Mouse (Mus musculus): ENCODE results near the gene Ttc12. TPM values are rescaled to one million over a fixed set of nuclear protein-coding genes. Genes with fewer than 3 reads are reported as not detected.

Gene Ttc12
- total RNA-seq (2021) = 1 to 10 TPM; 2.0 to 2.1 TPM
- long read RNA-seq, experiment 1, partial matches to known transcripts = 0 of 1 reads
- long read RNA-seq, experiment 1, other reads (novel, unspliced or antisense) = 1 of 1 reads
- long read RNA-seq, experiment 2, partial matches to known transcripts = 2 of 2 reads
- long read RNA-seq, experiment 2, other reads (novel, unspliced or antisense) = 0 of 2 reads

DNA sequence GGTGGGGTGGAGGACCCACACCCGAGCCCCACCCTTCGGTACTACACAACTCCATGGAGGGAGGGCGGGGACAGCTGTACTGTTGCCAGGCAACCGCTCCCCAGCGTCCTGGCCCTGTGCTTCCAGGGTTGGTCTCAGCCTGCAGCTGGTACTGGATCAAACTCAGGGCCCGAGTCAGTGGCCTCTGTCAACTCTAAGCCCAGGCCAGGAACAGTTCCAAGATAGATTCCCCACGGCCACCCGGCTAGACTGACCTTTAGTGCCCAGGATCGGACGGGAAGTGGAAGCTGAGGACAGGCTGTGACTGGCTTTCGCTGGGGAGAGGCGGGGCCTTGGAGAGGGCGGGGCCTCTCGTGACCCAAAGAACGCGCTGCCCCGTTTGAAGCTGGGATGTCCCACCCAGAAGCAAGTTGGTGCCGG, at the start of gene Ttc12:
TSS of gene Ttc12 (minus strand) at position 334 of the 420 bp plus-strand sequence.
- Histone ChIP-seq H3K4me3 (peak within 1 kb of the TSS; percentile 58), H3K27ac (peak within 1 kb of the TSS; percentile 28; the same call in 1 of the 2 replicates)
- no peak for TF ChIP-seq CTCF (conservative IDR thresholded peaks at IDR 0.05)
- peak in 1 of 2 experiments; percentile 56 for DNase-seq (ENCODE audit: low spot score in 2 of 2)

DNA sequence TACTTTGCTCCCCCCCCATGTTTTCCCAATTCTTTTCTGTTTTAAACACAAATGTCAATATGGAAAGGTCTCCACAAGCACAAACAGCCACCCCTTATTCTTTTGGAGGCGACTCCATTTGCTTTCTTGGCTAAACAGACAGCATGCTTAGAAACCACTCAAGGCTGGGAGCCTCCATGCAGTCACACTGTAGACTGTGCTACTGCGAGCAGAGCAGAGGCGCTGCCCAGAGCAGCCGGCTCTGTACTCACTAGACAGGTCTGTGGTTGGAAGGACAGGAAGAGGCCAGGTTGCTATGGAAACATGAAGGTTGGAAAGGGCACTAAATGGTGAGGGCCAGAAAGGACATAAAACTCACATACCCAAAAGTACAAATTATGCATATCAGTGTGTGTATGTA, 48.9 kb upstream of the Ttc12 start:
- no peak for DNase-seq (ENCODE audit: low spot score in 2 of 2)
- no peak for TF ChIP-seq CTCF (conservative IDR thresholded peaks at IDR 0.05)
- Histone ChIP-seq H3K4me3 (no peak overlapping the region), H3K27ac (no peak overlapping the region)

DNA sequence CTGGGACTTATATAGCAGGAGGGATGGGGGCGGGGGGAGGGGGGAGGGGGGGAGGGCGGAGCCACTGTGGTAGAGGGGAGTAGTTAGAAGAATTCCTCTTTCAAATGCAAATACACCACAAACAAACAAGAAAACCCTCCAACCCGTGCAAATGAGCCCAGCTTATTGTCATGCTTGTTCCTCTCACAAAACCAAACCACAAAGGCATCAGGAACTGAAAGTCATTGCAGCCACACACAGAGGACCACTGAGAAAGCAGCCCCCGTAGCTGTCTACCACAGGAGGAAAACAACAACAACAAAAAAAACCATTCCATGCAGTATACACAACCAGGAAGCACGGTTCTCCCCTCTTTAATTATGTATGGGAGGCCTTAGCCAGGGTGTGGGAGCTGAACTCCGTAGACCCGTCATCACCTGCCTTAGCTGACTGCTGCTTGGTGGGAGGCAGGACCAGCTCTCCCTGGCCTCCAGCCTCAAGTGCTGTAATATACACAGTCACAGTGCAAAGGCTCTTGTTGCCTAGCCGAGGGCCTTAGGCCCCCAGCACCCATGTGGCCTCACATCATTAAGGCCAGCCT, 48.0 kb upstream of the Ttc12 start:
- Histone ChIP-seq H3K27ac (0 out of 2 replicates have a peak overlapping the region, but pooled peaks have one; percentile 25), H3K4me3 (no peak overlapping the region)
- TF ChIP-seq CTCF (conservative IDR thresholded peaks at IDR 0.05) = no peak
- DNase-seq (ENCODE audit: low spot score in 2 of 2) = no peak

DNA sequence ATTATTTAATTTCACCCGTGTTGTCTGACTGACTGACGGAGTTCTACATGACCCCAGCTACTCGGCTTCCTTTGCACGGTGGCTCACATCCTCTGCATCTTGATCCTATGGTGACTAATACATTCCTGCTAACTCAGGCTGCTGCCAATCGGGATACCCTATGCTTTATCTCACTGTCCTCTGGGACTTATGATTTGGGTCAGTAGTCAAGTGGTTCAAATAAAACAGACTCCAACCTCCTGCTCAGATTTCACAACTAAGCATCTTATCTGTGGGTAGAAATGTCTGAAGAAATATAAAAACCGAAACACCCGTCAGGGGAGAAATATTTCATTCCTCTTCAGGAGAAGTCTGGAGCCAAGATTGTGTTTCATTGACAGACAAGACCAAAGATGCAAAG, 47.4 kb upstream of the Ttc12 start:
- no peak for TF ChIP-seq CTCF (conservative IDR thresholded peaks at IDR 0.05)
- Histone ChIP-seq H3K27ac (no peak overlapping the region), H3K4me3 (no peak overlapping the region)
- DNase-seq (ENCODE audit: low spot score in 2 of 2) = no peak

DNA sequence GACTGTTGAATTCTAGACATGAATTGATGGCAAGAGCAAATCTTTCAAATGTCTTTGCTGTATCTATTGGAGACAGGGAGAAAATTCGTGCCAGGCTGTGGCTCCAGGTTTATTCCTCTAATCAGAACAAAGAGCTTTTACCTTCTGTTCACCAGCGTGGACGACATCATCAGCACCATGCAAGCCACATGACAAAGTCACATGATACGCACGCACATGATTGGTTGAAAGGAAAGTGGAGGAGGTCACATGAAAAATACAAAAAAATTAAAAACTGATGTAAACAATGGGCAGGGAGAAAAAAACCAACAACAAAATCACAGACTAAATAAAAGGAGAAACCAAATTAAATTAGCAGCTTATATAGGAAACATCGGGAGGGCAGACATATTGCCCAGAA, 45.8 kb upstream of the Ttc12 start:
- Histone ChIP-seq H3K27ac (no peak overlapping the region), H3K4me3 (no peak overlapping the region)
- DNase-seq (ENCODE audit: low spot score in 2 of 2) = no peak
- no peak for TF ChIP-seq CTCF (conservative IDR thresholded peaks at IDR 0.05)

DNA sequence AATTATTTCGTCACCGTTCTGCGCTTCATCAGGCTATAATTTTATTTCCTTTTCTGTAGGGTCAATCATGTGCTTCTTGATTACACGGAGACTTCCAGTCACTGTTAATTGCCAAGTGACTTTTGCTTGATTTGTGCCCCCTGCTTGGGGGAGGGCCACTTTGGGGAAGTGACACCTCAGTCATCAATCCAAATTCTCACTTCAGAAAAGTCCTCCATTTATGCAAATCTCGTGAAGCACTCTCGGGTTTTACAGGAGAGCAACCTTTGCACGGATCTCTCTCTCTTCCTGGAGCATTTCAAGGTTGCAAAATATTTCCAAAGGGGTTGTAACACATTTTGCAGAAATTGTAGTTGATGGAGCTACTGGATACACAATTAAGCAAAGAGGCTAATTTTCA, 45.2 kb upstream of the Ttc12 start:
- no peak for TF ChIP-seq CTCF (conservative IDR thresholded peaks at IDR 0.05)
- DNase-seq (ENCODE audit: low spot score in 2 of 2) = no peak
- H3K27ac ChIP-seq = no peak overlapping the region
- no peak overlapping the region for H3K4me3 ChIP-seq

DNA sequence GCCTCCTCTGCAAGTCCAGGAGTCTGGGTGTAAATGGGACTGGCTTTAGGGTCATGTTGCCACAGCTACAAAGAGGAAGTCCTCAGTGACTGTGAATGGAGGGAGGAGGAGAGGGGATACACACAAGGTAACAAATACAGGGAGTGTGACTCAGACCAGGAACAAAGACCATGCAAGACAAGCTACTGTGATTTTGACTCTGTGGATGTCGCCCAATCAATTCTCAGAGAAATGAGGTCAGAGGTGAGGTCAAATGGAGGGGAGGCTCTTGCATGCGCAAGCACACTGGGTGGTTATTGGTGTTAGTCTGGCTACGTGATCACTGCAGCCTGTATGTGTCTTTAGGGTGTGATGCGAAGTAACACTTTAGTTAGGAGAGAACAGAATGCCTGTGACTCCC, 44.7 kb upstream of the Ttc12 start:
- no peak for TF ChIP-seq CTCF (conservative IDR thresholded peaks at IDR 0.05)
- no peak overlapping the region for H3K4me3 ChIP-seq
- DNase-seq (ENCODE audit: low spot score in 2 of 2) = no peak

DNA sequence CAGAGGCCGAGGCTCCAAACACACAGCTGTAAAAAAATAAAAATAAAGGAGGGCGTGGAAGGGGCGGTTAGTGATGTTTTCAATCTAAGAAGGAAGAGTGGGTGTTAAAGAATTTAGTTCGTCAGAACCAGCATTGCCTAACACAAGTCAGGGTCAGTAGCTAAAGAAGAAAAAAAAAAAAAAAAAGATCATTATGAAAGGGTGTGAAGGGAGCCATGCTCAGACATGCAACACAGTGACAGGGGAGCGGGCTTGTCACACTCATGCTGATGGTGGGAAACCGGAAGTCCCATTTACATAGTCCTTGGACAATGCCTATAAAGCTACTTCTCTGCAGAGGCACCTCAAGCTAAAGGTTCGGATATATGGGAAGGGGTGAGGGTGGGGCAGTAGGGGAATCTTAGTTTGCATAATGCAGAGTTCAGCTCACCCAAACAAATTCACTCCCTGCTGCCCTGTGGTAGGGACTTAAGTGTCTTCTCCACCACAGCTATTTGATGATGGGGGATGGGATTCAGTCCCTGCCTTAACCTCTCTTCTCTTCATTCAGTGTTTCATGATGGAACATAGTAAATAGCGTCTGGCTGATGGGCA, 43.4 kb upstream of the Ttc12 start:
- TF ChIP-seq CTCF (conservative IDR thresholded peaks at IDR 0.05) = no peak
- no peak overlapping the region for H3K4me3 ChIP-seq
- no peak for DNase-seq (ENCODE audit: low spot score in 2 of 2)

More for the DNA sequence above, 44.7 kb upstream of the Ttc12 start:
- no peak overlapping the region for H3K27ac ChIP-seq

DNA sequence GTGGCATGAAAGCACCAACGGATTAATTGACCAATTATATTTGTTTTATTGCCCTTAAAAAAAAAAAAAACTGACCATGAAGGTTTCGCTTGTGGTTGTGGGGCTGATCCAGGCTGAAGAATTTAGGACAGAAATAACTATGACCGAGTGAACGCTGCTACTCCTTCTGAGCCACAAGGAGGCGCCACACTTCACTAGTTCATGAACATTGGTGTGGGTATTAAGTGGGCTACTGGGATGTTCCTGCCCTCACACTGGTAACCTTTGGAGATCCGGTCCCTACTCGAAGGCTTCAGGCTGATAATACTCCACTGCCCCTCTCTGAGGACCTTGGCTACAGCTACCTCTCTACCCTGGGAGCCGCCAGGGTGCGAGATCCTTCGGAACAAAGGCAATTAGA, 42.9 kb upstream of the Ttc12 start:
- no peak overlapping the region for H3K27ac ChIP-seq
- peak in 1 of 2 experiments; percentile 44 for DNase-seq (ENCODE audit: low spot score in 2 of 2)
- H3K4me3 ChIP-seq = no peak overlapping the region
- TF ChIP-seq CTCF (conservative IDR thresholded peaks at IDR 0.05) = peak; percentile 79

More for the DNA sequence above, 43.4 kb upstream of the Ttc12 start:
- no peak overlapping the region for H3K27ac ChIP-seq

DNA sequence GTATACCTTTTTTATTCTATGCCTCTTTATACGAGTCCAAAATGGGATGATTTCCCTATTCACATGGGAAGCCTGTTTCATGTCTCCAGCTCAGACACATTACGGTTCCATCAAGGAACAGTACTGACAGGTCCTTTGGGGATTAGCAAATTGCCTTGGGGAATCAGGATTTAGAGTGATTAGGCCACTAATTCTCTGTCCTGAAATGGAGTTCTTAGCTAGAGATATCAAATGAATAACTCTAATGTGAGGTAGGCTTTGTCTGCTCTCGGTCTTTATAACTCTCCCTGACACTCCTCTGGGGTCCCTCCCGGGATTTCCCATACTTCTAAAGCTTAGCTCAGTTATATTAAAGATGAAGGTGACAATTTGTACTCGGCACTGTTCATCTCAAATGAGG, 42.0 kb upstream of the Ttc12 start:
- Histone ChIP-seq H3K4me3 (no peak overlapping the region), H3K27ac (no peak overlapping the region)
- no peak for TF ChIP-seq CTCF (conservative IDR thresholded peaks at IDR 0.05)
- DNase-seq (ENCODE audit: low spot score in 2 of 2) = no peak

DNA sequence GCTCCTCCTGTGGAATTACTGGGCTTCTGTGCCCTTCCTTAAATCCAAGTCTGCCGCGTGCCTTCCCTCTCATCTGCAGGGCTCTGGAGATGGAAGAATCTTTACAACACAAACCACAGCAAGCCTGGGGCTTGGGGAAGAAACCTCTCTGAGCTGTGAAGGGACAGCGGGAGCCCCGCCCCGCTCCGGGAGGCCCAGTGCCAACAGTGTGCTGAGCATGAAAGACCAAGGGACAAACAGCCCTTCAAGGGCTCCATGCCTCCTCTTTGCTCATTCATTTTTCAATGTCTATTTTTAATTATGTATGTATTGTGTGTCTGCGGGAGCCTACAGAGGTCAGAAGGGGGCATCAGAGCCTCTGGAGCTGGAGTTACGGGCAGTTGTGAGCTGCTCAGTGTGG, 41.3 kb upstream of the Ttc12 start:
- no peak for DNase-seq (ENCODE audit: low spot score in 2 of 2)
- Histone ChIP-seq H3K4me3 (no peak overlapping the region), H3K27ac (no peak overlapping the region)
- no peak for TF ChIP-seq CTCF (conservative IDR thresholded peaks at IDR 0.05)

DNA sequence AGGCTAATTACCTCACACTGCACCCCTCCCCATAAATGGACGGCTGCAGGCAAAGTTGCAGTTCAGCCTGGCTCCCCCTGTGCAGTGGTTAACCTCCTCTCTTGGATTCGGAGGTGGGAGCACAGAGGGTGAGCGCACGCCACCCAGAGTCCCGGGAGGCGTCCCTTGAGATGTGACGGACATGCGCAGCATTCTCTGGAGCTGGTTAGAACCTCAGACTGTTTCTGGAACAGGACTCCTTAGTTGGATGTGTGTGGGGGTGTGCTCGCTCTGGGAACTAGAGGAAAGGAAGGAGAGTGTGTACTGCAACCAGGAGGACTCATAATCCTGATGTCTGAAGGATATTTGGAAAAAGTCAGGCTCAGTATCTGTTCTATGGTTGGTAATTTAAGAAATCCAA, 38.7 kb upstream of the Ttc12 start:
- H3K4me3 ChIP-seq = no peak overlapping the region
- no peak overlapping the region for H3K27ac ChIP-seq
- DNase-seq (ENCODE audit: low spot score in 2 of 2) = no peak
- TF ChIP-seq CTCF (conservative IDR thresholded peaks at IDR 0.05) = no peak

DNA sequence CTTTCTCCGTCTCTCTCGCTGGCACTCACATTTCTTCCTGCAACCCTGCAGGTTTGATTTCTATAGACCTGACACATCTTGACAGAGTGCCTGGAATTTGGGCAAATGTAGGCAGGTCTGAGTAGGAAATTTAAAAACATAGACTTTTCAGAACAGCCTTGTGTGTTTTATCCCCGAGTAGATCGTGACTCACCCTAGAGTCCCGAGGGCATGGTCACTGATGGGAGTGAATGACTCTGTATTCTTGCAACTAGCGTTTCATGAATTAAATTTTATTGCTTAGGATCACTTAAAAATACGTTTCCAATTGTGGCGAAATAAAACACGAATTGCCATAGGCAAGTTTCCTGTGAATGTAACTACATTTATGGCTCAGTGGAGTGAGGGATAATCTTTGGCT, 37.9 kb upstream of the Ttc12 start:
- Histone ChIP-seq H3K27ac (no peak overlapping the region), H3K4me3 (no peak overlapping the region)
- no peak for TF ChIP-seq CTCF (conservative IDR thresholded peaks at IDR 0.05)
- DNase-seq (ENCODE audit: low spot score in 2 of 2) = no peak

DNA sequence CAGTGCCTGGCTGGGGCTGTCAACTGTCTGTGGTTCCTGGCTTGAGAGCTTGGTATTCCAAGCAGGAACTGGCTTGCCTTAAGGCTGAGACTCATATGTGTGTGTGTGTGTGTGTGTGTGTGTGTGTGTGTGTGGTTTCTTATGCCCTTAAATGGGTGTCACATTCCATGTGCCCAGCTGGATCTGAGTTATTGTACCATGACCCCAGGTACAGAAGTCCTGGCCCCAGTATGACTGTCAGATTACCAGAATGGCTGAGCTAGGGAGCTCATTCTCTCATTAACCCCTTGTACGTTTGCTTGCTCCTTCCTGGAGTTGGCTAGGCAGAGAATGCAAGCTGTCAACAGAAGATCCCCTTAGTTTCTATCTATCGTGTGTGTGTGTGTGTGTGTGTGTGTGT, 28.3 kb upstream of the Ttc12 start:
- H3K27ac ChIP-seq = no peak overlapping the region
- no peak overlapping the region for H3K4me3 ChIP-seq
- DNase-seq (ENCODE audit: low spot score in 2 of 2) = no peak
- no peak for TF ChIP-seq CTCF (conservative IDR thresholded peaks at IDR 0.05)

Data from layer of hippocampus, adult 2 months (tissue).